Mouse (Mus musculus) thymus, postnatal 14 days (tissue): ENCODE measurements around the gene Pdpk1.
"Not testable (repeated sequence)": the region's sequence is repeated elsewhere in the genome, so short reads cannot be mapped to it uniquely, and the experiment has no call there.

Experiments
- DNase-seq: peaks from one replicate; pipeline ENCODE4 v3.0.0; 2021

The Pdpk1 gene

DNA sequence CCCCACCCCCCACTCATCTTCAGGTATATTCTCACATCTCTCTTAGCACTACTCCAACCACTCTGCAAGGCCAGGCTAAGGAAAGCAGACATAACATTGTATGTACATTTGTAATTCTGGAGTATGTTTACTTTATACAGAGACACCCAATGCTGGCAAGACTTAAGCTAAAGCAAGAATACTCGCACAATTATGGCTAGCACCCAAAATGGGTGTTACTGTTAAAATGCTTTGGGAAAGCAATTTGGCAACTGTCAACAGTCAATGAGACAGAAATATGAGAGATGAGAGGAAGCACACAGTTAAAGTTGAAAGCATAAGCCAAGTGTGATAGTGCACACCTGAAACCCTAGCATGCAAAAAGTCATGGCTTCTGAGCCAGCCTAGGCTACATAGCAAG lies 39.5 kb downstream of the Pdpk1 start:
- no peak for DNase-seq

DNA sequence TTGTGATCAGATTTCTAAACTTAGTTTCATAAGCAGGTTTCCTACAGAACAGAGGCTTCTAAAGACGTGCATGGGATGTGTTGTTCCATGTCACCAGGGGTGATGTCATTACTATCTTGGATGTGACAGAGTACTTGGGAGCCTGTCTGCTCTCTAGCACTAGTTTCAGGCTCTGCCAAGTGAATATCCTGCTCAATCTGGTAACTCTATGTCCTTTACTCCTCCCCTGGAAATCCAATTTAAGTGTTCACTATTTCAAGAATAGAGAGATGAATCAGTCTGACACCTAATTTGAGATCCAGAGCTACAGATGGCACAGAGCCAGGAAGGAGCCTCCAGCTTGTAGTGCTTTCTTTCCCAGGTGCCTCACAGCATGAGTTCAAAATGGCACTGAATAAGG lies 41.8 kb downstream of the Pdpk1 start:
- DNase-seq: no peak

DNA sequence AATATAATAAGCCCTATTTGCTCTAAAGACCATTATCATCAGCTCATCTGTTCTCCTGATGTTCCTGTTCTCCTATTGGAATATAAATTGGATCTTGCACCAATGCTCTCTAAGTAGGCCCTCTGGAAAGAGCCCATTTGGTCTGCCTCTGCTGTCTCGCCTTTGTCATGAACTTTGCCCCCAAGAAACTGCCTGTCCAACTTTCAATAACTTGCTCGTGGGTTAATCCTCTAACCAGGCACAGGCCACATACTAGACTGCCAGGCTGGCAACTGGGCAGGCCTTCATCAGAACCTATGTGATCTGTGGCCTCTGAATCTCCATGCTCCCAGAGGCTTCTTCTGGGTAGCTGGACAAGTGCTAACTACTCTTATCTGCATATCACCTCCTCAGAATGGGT lies 45.6 kb downstream of the Pdpk1 start:
- DNase-seq: no peak

DNA sequence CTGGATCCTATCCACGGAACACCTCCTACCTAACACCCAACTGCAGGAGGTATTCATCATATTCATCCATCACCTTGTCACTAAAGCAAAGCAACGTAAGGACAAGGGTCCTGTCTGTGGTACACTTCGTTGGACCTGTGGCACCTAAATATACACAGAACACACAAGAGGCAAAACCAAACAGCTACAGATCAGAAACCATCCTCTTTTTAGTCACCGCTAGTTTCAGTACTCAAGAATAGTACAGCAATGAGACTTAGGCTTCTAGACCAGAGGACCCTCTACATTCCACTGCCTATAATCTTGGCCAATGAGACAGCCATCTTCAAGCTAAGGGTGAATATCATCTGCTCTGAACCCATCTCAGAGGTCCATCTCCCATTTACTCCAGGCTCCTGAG lies 52.4 kb downstream of the Pdpk1 start:
- no peak for DNase-seq

DNA sequence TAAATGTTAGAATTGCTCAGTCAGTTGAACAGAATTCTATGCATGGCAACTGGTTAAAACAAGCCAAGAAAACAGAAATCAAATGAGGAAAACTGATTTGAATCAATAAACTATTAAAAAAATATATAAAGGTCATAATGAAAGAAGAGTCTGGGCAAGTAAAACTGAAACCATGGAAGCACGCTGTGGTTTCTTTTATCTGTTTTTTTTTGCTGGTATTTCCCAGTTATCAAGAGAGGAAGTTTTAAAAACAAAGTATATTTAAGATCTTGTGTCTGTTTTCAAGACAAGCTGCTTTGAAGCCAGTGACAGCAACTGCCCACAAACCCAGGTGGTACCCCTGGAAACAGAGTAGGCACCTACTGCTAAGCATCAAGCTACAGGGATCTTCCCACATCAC lies 60.1 kb downstream of the Pdpk1 start:
- no peak for DNase-seq

DNA sequence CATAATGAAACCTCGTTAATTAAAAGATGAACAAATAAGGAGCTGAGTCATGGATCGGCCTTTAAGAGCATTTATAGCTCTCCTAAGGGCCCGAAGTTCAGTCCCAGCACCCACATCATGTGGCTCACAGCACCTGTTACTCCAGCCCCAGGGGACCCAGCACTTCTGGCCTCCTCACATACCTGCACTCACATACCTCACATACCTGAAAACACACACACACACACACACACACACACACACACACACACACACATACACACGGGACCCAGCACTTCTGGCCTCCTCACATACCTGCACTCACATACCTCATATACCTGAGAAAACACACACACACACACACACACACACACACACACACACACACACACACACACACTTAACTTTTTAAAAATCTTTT lies 64.3 kb downstream of the Pdpk1 start:
- not testable (repeated sequence) for DNase-seq

DNA sequence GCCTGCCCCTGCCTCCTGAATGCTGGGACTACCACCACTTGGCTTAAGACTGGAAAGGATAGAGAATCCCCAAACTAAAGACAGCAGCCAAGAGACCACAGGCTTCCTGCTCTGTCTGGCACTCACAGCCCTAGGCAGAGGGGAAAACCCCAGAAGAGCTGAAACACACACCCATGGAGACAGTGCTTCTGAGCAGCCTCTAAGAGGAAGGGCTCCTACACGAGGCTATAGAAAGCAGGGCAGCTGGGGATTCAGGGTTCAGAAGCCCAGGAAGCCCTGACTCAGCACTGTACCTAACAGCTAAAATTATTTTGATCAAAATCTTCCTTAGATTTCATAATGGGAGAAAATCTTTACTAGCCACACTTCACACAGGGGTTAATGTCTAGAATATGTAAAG lies 66.1 kb downstream of the Pdpk1 start:
- no peak for DNase-seq

DNA sequence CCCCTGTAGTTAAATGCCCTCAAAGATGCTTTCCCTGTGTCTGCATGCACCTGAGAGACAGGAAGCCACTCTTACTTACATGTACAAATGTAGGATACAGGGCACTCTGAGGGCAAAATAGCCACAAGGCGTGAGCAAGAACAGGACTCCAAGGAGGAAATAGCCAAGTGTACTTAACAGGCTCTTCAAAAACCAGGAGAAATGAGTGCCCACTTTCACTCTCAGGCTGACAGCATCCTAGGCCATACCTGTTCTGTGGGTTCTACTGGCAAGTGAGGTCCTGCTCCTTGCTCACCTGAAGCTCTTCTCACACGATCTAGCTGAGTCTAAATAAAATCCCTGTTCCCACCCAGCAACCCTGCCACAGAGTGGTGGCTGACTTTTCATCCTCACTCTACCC lies 73.6 kb downstream of the Pdpk1 start:
- no peak for DNase-seq

DNA sequence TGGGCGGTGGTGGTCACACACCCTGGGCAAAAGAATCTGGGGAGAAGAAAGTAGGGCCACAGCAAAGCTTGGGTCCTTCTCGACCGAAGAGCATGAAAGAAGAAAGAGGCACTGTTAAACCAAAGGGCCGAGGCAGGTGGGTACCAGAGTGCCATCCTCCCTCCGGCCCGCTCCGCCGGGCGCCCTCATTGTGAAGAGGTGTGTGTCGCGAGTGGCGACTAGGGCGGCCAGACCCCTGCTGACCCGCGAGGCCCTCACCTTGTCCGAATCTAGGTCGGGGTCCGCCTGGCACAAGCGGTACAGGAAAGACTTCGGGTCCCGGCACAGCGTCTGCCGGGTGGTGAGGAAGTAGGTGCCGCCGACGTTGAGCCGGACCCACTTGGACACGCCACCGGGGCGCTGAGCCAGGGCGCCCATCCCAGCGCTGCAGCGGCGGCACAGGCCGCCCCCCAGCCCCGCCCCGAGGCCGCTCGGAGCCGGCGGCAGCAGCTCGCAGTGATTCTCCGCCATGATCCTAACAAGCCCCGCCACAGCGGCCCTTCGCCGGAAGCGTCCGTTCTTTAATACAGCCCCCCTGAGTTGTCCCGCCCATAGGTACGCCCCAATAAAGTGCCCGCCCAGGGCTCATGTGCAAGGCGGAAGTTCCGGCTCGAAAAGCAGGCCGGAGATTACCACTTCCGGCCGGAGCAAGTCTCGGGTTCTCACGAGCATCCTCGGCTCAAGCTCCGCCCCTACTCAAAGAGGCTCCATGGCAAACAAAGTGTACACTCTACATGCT lies 77.6 kb downstream of the Pdpk1 start, which contains the start of gene Kctd5:
Gene Kctd5, minus strand, starts transcription at position 567 of the 778 bp plus-strand sequence.
- DNase-seq: peak; percentile 87

DNA sequence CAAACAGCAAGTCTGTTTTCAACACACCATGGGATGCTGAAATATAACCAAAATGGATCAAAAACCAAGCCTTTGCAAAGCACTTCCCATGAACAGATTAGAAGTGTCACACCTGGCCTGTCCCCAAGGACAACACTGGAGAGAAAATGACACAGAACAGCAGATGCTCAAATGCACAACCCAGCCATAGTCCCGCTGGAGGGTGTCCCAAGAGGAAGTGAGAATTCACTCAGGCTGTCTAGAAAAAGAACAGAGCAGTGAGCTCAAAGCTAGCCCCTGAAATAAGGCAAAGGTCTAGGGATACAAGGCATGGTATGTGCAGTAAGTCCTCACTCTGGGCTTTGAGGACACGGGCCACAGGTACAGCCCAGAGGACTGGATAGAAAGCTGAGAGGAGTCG lies 81.2 kb downstream of the Pdpk1 start:
- no peak for DNase-seq

DNA sequence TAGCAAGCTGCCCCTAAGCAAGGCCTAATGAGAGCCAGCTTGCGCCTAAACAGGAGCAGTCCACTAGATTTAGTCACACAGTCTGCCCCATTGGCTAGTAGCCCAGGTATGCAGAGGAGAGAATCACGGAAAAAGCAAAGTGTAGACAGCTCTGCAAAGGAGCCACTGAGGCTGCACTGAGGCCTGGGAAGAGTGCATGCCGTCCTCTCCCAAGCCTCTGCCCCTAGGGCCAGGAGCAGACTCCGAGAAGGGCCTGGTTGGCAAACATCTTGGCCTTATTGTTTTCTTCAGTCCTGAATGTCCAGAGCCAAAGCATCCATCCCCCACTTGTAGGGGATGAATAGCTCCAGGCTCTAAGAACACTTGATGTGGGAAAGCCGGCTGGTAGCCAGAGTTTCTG lies 82.5 kb downstream of the Pdpk1 start:
- DNase-seq: no peak

DNA sequence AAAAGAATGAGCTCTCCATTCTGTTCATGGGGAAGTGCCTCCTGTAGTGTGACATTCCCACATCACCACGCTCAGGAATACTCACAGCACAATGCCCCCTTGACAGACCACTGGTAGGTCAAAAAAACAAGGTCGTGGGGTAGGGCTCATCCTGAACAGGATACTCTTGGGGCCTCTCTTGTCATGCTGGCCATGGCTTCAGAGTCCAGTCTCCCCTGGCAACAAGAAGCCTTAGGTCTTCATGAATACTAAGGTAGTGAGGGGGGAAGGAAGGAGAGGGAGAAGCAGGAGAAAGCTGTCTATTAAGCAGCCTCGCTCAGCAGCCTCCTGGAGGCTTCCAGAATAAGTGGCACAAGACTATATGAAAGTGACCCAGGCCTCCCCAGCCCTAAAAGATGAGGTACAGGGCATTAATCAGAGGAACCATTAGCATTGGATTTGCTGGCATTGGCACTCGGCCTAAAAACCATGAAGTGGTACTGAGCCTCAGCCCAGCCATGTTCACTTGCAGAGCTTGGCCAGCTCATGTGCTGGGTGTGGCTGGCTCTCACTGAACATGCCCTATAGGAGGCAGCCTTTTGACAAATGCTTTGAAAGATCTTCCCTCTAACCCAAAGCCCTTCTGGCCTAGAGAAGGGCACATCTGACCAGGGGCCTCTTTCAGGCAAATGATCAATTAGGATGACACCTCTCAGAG lies 88.1 kb downstream of the Pdpk1 start:
- DNase-seq: no peak

DNA sequence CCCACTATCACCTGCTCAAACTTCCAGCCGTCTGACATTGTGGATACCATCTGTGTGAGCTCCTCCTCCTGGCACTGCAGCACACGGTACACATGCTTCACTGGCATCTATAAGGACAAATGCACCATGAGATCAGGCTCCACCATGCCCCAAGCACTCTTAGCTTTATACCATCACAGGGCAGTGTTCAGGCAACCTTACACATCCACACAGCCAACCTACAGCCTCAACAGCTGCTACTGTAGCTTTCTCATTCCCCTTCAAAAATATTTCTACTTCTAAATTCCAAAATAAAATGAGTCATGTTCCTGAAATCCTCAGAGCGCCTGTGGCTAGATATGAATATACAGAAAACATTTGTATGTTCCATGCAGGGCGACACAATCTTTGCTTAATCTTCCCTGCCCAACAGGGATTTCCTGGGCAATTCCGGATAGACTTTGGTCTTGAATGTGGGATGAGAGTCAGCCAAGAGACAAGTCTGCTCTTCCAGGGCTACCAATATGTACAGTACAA lies 92.9 kb downstream of the Pdpk1 start:
- no peak for DNase-seq

DNA sequence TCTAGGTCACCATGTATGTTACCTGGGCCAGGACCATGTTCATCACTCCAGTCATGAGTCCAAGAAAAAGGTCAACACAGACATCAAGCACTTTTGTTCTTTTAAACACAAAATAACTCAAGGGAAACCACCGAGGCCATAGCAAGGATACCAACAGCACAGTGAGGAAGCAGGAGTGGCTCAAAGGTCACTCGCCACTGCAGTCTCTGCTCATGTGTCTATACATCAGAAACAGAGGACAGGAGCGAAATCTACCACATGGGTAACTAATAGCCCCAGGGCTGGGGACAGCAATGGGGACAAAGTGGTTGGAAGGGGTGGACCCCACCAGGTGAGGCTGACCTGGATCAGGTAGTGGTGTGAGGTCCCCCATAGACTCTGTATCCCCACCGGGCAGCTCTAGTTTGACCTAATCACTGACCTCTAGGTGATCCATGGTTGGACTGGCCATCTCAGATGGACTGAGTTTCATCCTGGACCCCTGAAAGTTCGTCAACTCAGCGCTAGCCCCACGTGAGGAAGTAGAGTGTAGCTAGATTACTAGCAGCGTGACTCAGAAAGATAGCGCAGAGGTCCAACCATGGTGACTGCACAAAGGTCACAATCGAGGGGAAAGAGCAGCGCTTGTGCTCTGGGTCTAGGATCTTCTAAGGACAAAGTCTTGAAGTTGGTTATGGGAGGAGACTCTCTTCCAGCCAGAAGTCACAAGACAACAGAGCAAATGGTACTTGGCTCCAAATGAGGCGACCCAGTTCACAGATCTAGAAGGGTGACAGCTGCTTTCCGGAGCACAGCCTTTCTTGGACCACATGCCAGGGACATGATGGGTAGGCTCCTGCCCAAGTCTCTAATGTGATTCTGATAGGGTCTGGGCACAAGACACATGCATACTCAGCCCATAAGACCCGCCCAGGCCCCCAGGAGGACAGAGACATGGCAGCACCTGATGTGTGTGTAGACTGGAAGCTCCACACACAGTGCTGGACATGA lies 93.8 kb downstream of the Pdpk1 start:
- DNase-seq: no peak

DNA sequence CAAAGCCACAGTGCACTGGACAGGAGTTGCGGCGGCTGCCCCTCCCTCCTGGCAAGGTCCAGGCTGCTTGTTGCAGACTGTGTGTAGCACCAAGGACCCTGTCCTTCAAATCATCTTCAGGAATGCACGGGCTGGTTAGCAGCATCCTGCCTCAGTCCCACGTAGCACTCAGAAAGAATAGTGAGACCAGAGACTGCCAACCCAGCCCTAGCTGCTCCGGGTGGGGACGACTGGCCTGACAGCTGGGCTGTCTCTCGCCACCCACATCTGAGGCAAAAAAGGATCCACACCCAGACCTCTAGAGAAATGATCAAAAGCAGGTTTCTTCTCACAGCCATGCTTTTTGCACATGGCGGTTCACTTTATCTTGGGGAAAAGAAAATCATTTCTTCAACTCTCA lies 101.7 kb downstream of the Pdpk1 start:
- no peak for DNase-seq

DNA sequence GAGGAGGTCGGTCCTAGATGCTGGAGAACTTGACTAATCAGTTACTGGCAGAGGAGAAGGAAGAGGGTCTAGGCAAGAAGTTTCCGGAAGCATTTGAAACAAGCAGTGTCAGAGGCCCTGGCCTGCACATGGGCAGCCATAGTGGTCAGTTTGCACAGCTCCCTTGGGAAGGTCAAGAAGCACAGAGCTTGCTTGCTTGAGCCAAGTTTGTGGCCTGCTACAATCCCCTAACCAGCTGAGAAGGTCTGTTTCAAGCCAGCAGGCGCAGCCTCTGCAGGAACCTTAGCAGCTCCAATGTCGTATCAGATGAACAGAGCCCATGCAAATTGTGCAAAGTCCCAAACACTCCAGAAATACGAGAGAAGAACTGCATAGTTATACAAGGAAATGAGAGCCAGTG lies 102.7 kb downstream of the Pdpk1 start:
- no peak for DNase-seq

DNA sequence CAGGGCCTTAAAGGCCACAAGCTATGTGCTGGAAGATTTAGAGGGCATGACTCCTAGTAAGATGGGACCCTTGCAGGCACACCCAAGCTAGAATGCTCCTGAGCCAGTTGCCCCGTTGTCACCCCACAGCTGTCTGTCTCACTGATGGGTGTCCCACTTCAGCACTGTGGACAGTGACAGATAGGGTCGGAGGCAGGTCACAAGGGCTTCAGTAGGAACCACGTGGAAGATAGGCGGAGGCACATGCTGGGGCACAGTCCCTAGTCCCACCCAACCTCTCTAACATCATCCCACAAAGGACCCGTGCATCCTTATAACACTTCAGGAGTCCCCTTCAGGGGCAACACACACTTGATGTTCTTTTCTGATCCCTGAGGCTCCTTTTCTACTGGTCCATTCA lies 104.7 kb downstream of the Pdpk1 start:
- no peak for DNase-seq

DNA sequence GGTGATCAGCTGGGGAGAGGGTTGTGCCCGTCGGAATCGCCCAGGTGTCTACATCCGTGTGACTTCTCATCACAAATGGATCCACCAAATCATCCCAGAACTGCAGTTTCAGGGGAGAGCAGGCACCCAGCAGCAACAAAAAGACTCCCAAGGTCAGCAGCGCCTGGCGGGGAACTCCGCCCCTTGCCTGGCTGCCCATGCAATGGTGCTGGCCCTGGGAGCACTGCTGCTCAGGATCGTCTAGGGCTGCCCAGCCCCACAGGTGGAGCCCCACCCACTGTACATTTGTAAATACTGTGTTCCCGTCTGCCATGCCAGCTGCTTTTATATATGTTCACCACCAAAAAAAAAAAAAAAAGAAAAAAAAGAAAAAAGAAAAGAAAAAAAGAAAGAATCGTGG lies 105.1 kb downstream of the Pdpk1 start:
- no peak for DNase-seq

DNA sequence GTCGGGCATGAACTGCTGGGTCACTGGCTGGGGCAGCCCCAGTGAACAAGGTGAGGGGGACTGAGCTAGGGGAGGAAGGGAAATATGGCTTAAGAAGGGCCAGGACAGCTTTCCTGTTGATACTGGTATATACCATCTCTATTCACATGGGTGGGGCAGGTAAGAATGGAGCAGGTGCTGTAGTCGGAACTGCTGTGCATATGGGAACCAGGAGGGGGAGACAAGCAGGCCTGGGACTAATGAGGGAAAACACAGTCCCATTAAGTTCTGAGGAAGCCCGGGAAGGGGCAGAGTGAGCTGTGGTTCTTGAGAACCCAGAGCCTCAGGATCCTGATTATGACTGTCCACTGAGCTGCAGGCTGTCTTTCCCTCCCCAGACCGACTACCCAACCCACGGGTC lies 106.2 kb downstream of the Pdpk1 start:
- no peak for DNase-seq

DNA sequence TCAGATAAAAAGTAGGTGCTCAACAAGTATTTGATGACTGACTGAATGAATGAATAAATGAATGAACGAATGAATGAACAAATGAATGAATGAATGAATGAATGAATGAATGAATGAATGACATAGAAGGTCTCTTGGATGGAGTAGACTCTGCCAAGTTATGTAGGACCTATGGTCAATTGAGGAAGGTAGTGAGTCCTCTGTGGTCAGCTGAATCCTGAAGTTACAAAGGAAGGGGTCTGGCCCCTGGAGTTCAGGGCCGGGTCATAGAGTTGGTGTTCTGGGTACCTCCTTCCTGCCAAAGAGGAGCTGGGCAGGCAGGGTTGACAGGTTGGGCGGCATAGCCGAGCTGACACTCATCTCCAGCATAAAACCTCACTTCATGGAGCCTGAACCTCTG lies 112.9 kb downstream of the Pdpk1 start, which contains the start of gene Prss27:
Gene Prss27, plus strand, starts transcription at position 301 of the 400 bp plus-strand sequence.
- DNase-seq: no peak

DNA sequence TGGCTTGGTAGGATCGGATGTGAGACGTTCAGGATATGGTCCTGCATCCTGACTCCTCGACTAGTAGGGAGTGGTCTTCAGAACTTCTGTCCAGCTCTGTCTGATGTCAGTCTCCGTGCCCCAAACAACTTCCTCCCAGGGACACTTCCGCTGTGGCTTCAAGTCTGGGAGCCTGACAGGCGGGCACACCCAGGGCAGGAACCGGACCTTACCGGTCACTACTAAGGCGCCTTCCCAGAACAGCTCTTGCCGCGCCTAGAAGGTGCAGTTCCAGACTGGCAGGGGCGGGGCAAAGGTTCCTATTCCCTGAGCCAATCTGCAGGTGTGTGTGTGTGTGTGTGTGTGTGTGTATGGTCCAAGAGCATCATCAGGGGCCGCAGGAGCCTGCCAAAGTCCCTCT lies 113.4 kb downstream of the Pdpk1 start:
- no peak for DNase-seq

DNA sequence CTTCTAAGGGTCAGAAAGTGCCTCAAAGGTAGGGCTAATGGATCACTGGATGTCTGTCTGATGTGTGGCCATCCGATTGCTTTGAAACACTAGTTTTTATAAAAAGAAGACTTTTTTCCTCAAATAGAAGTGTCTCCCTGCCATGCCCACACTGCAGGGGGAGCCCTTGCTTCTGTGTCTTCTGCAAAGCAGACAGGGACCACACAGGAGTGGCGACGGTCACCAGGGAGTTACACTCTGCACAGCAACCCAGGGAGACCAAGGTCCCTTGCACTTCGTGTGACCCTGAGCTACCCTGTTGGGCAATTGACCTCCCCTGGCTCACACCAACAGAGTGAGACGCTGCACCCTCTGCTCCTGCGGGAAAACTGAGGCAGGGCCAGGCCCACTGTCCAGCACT lies 113.8 kb downstream of the Pdpk1 start:
- no peak for DNase-seq

DNA sequence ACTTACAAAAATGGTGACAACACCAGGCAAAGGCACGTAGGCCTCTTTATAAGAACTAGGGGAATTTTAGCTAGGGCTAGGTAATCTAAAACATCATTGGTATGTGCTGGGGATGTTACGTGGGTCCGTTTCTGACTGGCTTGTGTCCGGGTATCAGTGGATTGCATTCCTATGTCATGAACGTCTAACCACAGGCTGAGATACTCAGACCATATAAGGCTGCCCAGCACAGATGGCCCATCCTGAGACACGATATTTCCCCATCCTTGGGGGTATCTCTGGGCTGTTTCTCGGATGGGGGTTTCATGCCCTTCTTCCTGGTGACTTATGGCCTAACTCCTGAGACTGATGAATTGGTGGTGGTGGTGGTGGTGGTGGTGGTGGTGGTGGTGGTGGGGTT lies 115.6 kb downstream of the Pdpk1 start:
- no peak for DNase-seq
